ENCODE assay signal across 9 mouse cellular contexts in genomic region chr7:45340669-45341068, GRCm38 (mm10). TPM values are rescaled to one million over a fixed set of nuclear protein-coding genes. Genes with fewer than 3 reads are reported as not detected.
DNase-seq lines count a peak whose midpoint lies in the region; ATAC-seq lines count a peak whose summit lies in the region.
"Had no signal": no experiment of that assay in that cellular context is flagged by ENCODE, and none has a peak within 500 bp of the region (broad histone marks: within the 10 kb centered on the region; RNA-seq: fewer than 3 reads in every experiment).

No protein-coding gene starts in this region.

- H3K27me3 ChIP-seq in embryonic facial prominence, embryonic 13.5 days = peaks cover 8% of the 10 kb centered on the region; the same call in 1 of the 2 replicates
- peaks cover 34% of the 10 kb centered on the region for H3K27me3 ChIP-seq in limb, embryonic 10.5 days (ENCODE audit: low read depth, poor library complexity, severe bottlenecking)

- intact Hi-C loops in heart, postnatal 14 days (cut with DNase I) = loop anchor here (5.0 kb wide), 1 partner anchor 33 kb away; no protein-coding TSS in a partner anchor

- peak overlapping the region; percentile 73 for H3K9ac ChIP-seq in embryonic facial prominence, embryonic 13.5 days

- H3K4me2 ChIP-seq in embryonic facial prominence, embryonic 13.5 days = peak overlapping the region; percentile 88

- H3K4me1 ChIP-seq in embryonic facial prominence, embryonic 13.5 days = peaks cover 43% of the 10 kb centered on the region
- peaks cover 50% of the 10 kb centered on the region for H3K4me1 ChIP-seq in limb, embryonic 10.5 days

- no peaks in the 10 kb centered on the region for H3K36me3 ChIP-seq in embryonic facial prominence, embryonic 13.5 days
- H3K36me3 ChIP-seq in limb, embryonic 10.5 days = no peaks in the 10 kb centered on the region

- ATAC-seq in embryonic facial prominence, embryonic 13.5 days (ENCODE audit: insufficient number of reproducible peaks, insufficient read depth, low FRiP score, low TSS enrichment, low read depth) = no peak
- peak; percentile 35; the same call in 1 of the 2 replicates for ATAC-seq in megakaryocyte-erythroid progenitor cell, adult 5-6 weeks (replicated peaks; ENCODE audit: low FRiP score, low TSS enrichment, poor library complexity, severe bottlenecking)

- 2% methylated on average over 11 of the region's 11 CpGs for WGBS in embryonic facial prominence, embryonic 13.5 days
- under 1% methylated on average over 11 of the region's 11 CpGs for WGBS in limb, embryonic 10.5 days

- peak overlapping the region; percentile 52 for H3K27ac ChIP-seq in embryonic facial prominence, embryonic 13.5 days
- H3K27ac ChIP-seq in limb, embryonic 10.5 days = peak overlapping the region; percentile 87; the same call in 1 of the 2 replicates

- peak; percentile 46 for DNase-seq in 3134 (ENCODE audit: extremely low read depth, insufficient read length, low spot score)
- DNase-seq in ES-CJ7 (ENCODE audit: low read depth, low spot score) = peak; percentile 78
- DNase-seq in heart, postnatal 14 days = peak; percentile 34 to 45
- peak; percentile 75 for DNase-seq in limb, embryonic 10.5 days (ENCODE audit: low spot score)
- DNase-seq in urinary bladder, postnatal 4 days (ENCODE audit: low spot score in 2 of 2) = peak; percentile 39 to 67
- DNase-seq in thymus, postnatal 0 days (ENCODE audit: low spot score) = no peak

- no peaks in the 10 kb centered on the region for H3K9me3 ChIP-seq in embryonic facial prominence, embryonic 13.5 days
- H3K9me3 ChIP-seq in limb, embryonic 10.5 days (replicated peaks) = no peaks in the 10 kb centered on the region

- H3K4me3 ChIP-seq in embryonic facial prominence, embryonic 13.5 days = peak overlapping the region; percentile 58
- H3K4me3 ChIP-seq in limb, embryonic 10.5 days = peak overlapping the region; percentile 69

RNA-seq across cellular contexts. Expression of gene Hrc, which starts 5.6 kb away (rescaled TPM):
- 2.2 and 2.9 TPM in 2 replicates for polyA plus RNA-seq in embryonic facial prominence, embryonic 13.5 days (2015; fragmentation: Nextera tagmentation; extraction: Ambion mirVana)
- 100 to 1,000 TPM; 516 to 539 TPM for total RNA-seq in heart, postnatal 14 days (2021)
- polyA plus RNA-seq in limb, embryonic 10.5 days (2016; fragmentation: Nextera tagmentation; extraction: Ambion mirVana) = 0.24 and 0.39 TPM in 2 replicates
- not detected in 2 replicates for total RNA-seq in megakaryocyte-erythroid progenitor cell, adult 5-6 weeks (2014; fragmentation: Nextera tagmentation)
- not detected in 2 replicates for total RNA-seq in megakaryocyte-erythroid progenitor cell, adult 5-6 weeks (2017)
- polyA plus RNA-seq in thymus, postnatal 0 days (2015; fragmentation: Nextera tagmentation; extraction: Ambion mirVana) = 0.08 and 0.09 TPM in 2 replicates

RNA-seq across cellular contexts. Expression of gene Trpm4, which starts 7.1 kb away (rescaled TPM):
- 17.8 and 23.8 TPM in 2 replicates for polyA plus RNA-seq in embryonic facial prominence, embryonic 13.5 days (2015; fragmentation: Nextera tagmentation; extraction: Ambion mirVana)
- total RNA-seq in heart, postnatal 14 days (2021) = 10 to 100 TPM; 20.8 to 22.3 TPM
- 5.2 and 8.4 TPM in 2 replicates for polyA plus RNA-seq in limb, embryonic 10.5 days (2016; fragmentation: Nextera tagmentation; extraction: Ambion mirVana)
- 0.22 and 0.54 TPM in 2 replicates for total RNA-seq in megakaryocyte-erythroid progenitor cell, adult 5-6 weeks (2014; fragmentation: Nextera tagmentation)
- 0.11 TPM in 1 of 2 replicates, not detected in the other for total RNA-seq in megakaryocyte-erythroid progenitor cell, adult 5-6 weeks (2017)
- 4.9 and 5.2 TPM in 2 replicates for polyA plus RNA-seq in thymus, postnatal 0 days (2015; fragmentation: Nextera tagmentation; extraction: Ambion mirVana)

RNA-seq across cellular contexts. Expression of gene Ppfia3, which starts 26.1 kb away (rescaled TPM):
- 6.6 and 8.2 TPM in 2 replicates for polyA plus RNA-seq in embryonic facial prominence, embryonic 13.5 days (2015; fragmentation: Nextera tagmentation; extraction: Ambion mirVana)
- under 1 TPM; 0.22 to 0.29 TPM for total RNA-seq in heart, postnatal 14 days (2021)
- polyA plus RNA-seq in limb, embryonic 10.5 days (2016; fragmentation: Nextera tagmentation; extraction: Ambion mirVana) = 2.4 and 5.3 TPM in 2 replicates
- total RNA-seq in megakaryocyte-erythroid progenitor cell, adult 5-6 weeks (2014; fragmentation: Nextera tagmentation) = 0.42 TPM in 1 of 2 replicates, not detected in the other
- total RNA-seq in megakaryocyte-erythroid progenitor cell, adult 5-6 weeks (2017) = 0.80 TPM in 1 of 2 replicates, not detected in the other
- 0.27 and 0.49 TPM in 2 replicates for polyA plus RNA-seq in thymus, postnatal 0 days (2015; fragmentation: Nextera tagmentation; extraction: Ambion mirVana)

RNA-seq across cellular contexts. Expression of gene Lin7b, which starts 29.7 kb away (rescaled TPM):
- polyA plus RNA-seq in embryonic facial prominence, embryonic 13.5 days (2015; fragmentation: Nextera tagmentation; extraction: Ambion mirVana) = 1.6 and 2.7 TPM in 2 replicates
- total RNA-seq in heart, postnatal 14 days (2021) = under 1 TPM; 0.90 to 0.96 TPM
- 0.40 and 0.64 TPM in 2 replicates for polyA plus RNA-seq in limb, embryonic 10.5 days (2016; fragmentation: Nextera tagmentation; extraction: Ambion mirVana)
- total RNA-seq in megakaryocyte-erythroid progenitor cell, adult 5-6 weeks (2014; fragmentation: Nextera tagmentation) = 2.4 and 2.6 TPM in 2 replicates
- not detected in 2 replicates for total RNA-seq in megakaryocyte-erythroid progenitor cell, adult 5-6 weeks (2017)
- polyA plus RNA-seq in thymus, postnatal 0 days (2015; fragmentation: Nextera tagmentation; extraction: Ambion mirVana) = 0.49 and 0.79 TPM in 2 replicates
- total RNA-seq: gastrocnemius, adult 8-10 months had no signal

RNA-seq across cellular contexts. Expression of gene Snrnp70, which starts 54.9 kb away (rescaled TPM):
- polyA plus RNA-seq in embryonic facial prominence, embryonic 13.5 days (2015; fragmentation: Nextera tagmentation; extraction: Ambion mirVana) = 285 and 299 TPM in 2 replicates
- 100 to 1,000 TPM; 126 to 138 TPM for total RNA-seq in heart, postnatal 14 days (2021)
- 305 and 308 TPM in 2 replicates for polyA plus RNA-seq in limb, embryonic 10.5 days (2016; fragmentation: Nextera tagmentation; extraction: Ambion mirVana)
- total RNA-seq in megakaryocyte-erythroid progenitor cell, adult 5-6 weeks (2014; fragmentation: Nextera tagmentation) = 350 and 415 TPM in 2 replicates
- total RNA-seq in megakaryocyte-erythroid progenitor cell, adult 5-6 weeks (2017) = 478 and 585 TPM in 2 replicates
- 198 and 222 TPM in 2 replicates for polyA plus RNA-seq in thymus, postnatal 0 days (2015; fragmentation: Nextera tagmentation; extraction: Ambion mirVana)
